Mouse (Mus musculus): ENCODE data around the gene Vipr2. TPM values are rescaled to one million over a fixed set of nuclear protein-coding genes. Genes with fewer than 3 reads are reported as not detected.

Vipr2 gene
- polyA plus RNA-seq, 1 experiment from 2014 or later = 1.2 TPM

DNA sequence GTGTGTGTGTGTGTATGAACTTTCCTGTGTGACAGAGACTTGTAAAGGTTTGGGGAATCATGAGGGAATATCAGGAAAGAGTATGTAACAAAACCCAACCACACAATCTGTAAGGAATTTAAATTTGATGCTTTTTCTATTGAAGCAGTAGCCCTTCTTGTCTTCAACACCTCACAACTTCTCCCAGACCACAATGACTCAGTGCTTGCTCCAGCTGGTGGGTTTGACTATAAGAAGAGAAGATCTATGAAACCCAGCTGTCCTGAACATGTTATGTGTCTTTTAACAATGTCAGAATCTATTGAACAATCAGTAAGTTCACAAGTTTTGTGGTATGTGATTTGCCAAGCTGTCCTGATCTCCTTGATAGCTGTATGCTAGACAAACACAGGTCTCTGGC lies 87.8 kb downstream of the Vipr2 start:
- no peak overlapping the region for H3K4me2 ChIP-seq
- no peak overlapping the region for H3K9ac ChIP-seq
- H3K27ac ChIP-seq (replicated peaks) = no peak overlapping the region
- H3K9me3 ChIP-seq = no peaks in the 10 kb centered on the region
- H3K36me3 ChIP-seq = no peaks in the 10 kb centered on the region
- H3K4me3 ChIP-seq = no peak overlapping the region
- no peaks in the 10 kb centered on the region for H3K27me3 ChIP-seq (replicated peaks)
- H3K4me1 ChIP-seq = no peaks in the 10 kb centered on the region
- no peak for ATAC-seq (ENCODE audit: extremely low read depth, insufficient number of reproducible peaks, low FRiP score, low TSS enrichment)

- 48% methylated on average over 5 of the region's 5 CpGs for WGBS
- Histone ChIP-seq H3K9ac (no peak overlapping the region), H3K27ac (replicated peaks) (no peak overlapping the region), H3K4me3 (no peak overlapping the region), H3K4me1 (no peaks in the 10 kb centered on the region), H3K4me2 (no peak overlapping the region), H3K36me3 (no peaks in the 10 kb centered on the region), H3K27me3 (replicated peaks) (no peaks in the 10 kb centered on the region), H3K9me3 (no peaks in the 10 kb centered on the region)
- ATAC-seq (ENCODE audit: extremely low read depth, insufficient number of reproducible peaks, low FRiP score, low TSS enrichment) = no peak
Measured at GRCm38 (mm10) chr12:116169666-116170065, 92.1 kb downstream of the Vipr2 start.

DNA sequence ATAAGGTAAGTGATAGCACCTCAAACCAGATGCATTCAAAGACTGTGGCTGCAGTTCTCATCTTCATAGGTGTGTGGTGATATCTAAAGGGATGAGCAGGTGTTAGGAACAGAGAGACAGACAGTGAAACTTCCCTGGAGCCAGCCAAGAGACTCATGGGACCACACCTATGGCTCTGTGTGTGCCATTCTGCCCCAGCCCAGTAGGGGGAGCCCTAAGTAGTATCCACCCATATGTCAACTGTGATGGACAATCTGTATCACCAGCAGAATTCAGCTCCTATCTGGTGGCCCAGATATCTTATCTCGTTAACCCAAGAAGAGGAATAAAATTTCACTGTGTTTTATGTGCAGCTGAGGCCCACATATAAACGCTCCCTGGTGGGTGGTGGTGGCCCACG lies 99.4 kb downstream of the Vipr2 start:
- no peak for ATAC-seq (ENCODE audit: extremely low read depth, insufficient number of reproducible peaks, low FRiP score, low TSS enrichment)

DNA sequence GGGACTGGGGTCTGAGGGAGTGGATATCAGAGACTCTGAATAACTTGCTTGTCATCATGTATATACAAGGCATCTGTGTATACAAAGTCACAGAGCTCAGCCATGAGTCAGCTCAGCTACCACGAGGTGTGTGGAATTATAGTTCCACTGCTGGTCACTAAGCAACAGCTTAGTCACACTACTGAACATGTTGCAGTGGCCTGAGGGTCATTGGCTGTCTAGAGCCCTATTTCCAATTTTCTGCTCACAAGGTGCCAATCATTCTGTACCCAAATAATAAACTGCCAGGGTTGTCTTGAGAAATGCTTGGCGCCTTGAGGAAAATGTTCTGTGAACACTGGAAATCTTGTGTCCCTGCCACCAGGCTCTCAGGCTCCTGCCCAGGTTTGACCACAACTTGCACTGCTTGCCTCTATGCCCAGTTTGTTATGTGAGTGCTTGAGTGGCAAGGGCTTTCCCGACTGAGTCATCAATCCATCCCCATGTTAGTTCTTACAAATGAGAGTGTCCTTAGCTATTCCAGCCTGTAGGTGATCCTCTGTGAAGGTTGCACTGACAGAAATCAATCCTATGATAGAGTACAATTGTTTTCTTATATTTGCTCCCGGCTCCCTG lies 104.0 kb downstream of the Vipr2 start:
- ATAC-seq (ENCODE audit: extremely low read depth, insufficient number of reproducible peaks, low FRiP score, low TSS enrichment) = no peak
- no peak overlapping the region for H3K4me3 ChIP-seq
- H3K27me3 ChIP-seq (replicated peaks) = no peaks in the 10 kb centered on the region
- H3K4me2 ChIP-seq = no peak overlapping the region
- no peaks in the 10 kb centered on the region for H3K4me1 ChIP-seq
- no peaks in the 10 kb centered on the region for H3K36me3 ChIP-seq
- no peak overlapping the region for H3K27ac ChIP-seq (replicated peaks)
- H3K9me3 ChIP-seq = peaks cover 3% of the 10 kb centered on the region; the same call in 1 of the 2 replicates
- H3K9ac ChIP-seq = no peak overlapping the region
- 64% methylated on average over 4 of the region's 4 CpGs for WGBS

More for the DNA sequence above, 99.4 kb downstream of the Vipr2 start:
- H3K27me3 ChIP-seq (replicated peaks) = no peaks in the 10 kb centered on the region
- H3K27ac ChIP-seq (replicated peaks) = no peak overlapping the region
- no peak overlapping the region for H3K4me3 ChIP-seq
- no peak overlapping the region for H3K4me2 ChIP-seq
- WGBS = 81% methylated on average over 3 of the region's 3 CpGs
- no peaks in the 10 kb centered on the region for H3K36me3 ChIP-seq
- peaks cover 3% of the 10 kb centered on the region; the same call in 1 of the 2 replicates for H3K9me3 ChIP-seq
- no peak overlapping the region for H3K9ac ChIP-seq
- H3K4me1 ChIP-seq = no peaks in the 10 kb centered on the region

DNA sequence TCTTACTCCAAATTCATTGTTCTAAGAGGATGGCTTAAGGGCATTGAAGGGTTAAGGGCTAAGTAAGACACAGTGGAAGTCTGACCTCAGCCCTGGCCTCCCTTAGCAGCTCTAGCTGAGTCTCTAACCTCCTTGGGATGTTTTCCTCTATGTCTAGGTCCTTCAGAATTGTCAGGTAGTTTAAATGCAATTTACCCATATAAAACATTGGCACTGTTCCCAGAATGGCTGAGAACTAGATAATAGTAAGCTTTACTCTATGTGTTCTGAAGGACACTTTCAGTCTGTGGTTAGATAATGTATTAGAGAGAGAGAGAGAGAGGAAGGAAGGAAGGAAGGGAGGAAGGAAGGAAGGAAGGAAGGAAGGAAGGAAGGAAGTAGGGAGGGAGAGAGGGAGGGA lies 104.8 kb downstream of the Vipr2 start:
- H3K4me1 ChIP-seq = no peaks in the 10 kb centered on the region
- H3K4me3 ChIP-seq = no peak overlapping the region
- no peak for ATAC-seq (ENCODE audit: extremely low read depth, insufficient number of reproducible peaks, low FRiP score, low TSS enrichment)
- H3K36me3 ChIP-seq = no peaks in the 10 kb centered on the region
- H3K4me2 ChIP-seq = no peak overlapping the region
- H3K9me3 ChIP-seq = peaks cover 3% of the 10 kb centered on the region; the same call in 1 of the 2 replicates
- H3K9ac ChIP-seq = no peak overlapping the region
- H3K27ac ChIP-seq (replicated peaks) = no peak overlapping the region
- H3K27me3 ChIP-seq (replicated peaks) = no peaks in the 10 kb centered on the region

DNA sequence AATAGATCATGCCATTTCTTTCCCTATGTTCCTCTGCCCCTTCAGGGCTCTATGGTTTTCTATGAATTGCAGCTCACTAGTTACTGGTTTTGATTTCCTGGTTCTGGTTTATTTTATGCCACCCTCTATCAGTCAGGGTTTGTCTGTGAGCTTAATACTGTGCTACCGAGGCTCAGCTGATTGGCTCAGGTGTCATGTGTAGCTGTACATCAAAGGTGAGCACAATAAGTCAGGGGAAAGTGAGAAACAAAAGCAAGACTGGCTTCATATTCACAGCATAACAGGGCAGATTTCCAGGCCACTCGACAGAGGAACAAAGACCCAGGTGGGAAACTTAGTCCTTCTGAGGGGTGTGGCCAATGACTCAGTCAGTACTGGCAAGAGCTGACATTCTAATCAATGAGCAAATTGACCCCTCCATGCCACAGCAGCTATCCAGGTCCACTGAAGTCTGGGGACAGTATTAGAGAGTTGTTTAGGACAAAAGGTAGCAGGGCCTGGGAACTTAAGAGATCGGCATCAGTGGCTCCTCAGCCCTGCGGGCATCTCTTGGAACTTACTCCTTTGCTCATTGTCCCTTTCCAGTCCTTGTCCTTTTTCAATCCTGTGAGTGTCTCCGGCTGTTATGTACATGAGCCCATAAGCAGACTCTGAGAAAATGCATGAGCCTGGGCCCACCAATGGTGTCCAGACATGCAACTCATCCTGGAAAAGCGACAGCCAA lies 105.8 kb downstream of the Vipr2 start:
- WGBS = 76% methylated on average over 6 of the region's 6 CpGs
- H3K9ac ChIP-seq = no peak overlapping the region
- no peak overlapping the region for H3K4me2 ChIP-seq
- no peak for ATAC-seq (ENCODE audit: extremely low read depth, insufficient number of reproducible peaks, low FRiP score, low TSS enrichment)
- H3K27ac ChIP-seq (replicated peaks) = no peak overlapping the region
- H3K36me3 ChIP-seq = no peaks in the 10 kb centered on the region
- no peaks in the 10 kb centered on the region for H3K27me3 ChIP-seq (replicated peaks)
- H3K4me3 ChIP-seq = no peak overlapping the region
- no peaks in the 10 kb centered on the region for H3K9me3 ChIP-seq
- H3K4me1 ChIP-seq = no peaks in the 10 kb centered on the region

DNA sequence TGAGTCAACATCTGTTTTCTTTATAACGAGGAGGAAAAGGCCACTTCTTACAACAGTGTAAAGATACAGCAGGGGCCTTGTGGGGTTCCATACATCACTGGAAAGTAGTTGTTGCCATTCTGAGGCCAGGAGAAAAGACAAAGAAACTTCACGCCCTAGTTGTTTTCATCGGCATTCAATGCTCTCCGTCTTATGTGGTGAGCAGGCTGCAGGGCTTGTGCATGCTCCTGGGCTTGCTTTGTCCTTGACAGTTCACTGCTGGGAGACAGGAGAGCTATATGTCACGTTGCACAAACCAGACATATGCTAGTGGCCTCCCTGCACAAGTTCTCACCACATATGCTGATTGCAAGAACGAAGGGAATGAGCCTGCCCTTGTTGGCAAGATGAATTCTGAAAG lies 116.4 kb downstream of the Vipr2 start:
- H3K27me3 ChIP-seq (replicated peaks) = no peaks in the 10 kb centered on the region
- no peak overlapping the region for H3K27ac ChIP-seq (replicated peaks)
- H3K4me2 ChIP-seq = no peak overlapping the region
- no peaks in the 10 kb centered on the region for H3K4me1 ChIP-seq
- 64% methylated on average over 6 of the region's 6 CpGs for WGBS
- ATAC-seq (ENCODE audit: extremely low read depth, insufficient number of reproducible peaks, low FRiP score, low TSS enrichment) = no peak
- H3K9me3 ChIP-seq = no peaks in the 10 kb centered on the region
- no peaks in the 10 kb centered on the region for H3K36me3 ChIP-seq
- no peak overlapping the region for H3K9ac ChIP-seq
- H3K4me3 ChIP-seq = no peak overlapping the region

GRCm38 (mm10) chr12:116194641-116195040 lies 117.1 kb downstream of the Vipr2 start:
- no peak for ATAC-seq (ENCODE audit: extremely low read depth, insufficient number of reproducible peaks, low FRiP score, low TSS enrichment)
- Histone ChIP-seq H3K4me1 (no peaks in the 10 kb centered on the region), H3K9me3 (no peaks in the 10 kb centered on the region), H3K36me3 (no peaks in the 10 kb centered on the region), H3K9ac (no peak overlapping the region), H3K4me3 (no peak overlapping the region), H3K27me3 (replicated peaks) (no peaks in the 10 kb centered on the region), H3K27ac (replicated peaks) (no peak overlapping the region), H3K4me2 (no peak overlapping the region)

Small RNA genes within 50 kb of the gene (microRNA-seq; reads per million reads assigned to microRNA genes)
- gene Gm44372 = not detected

Other genes starting within 250 kb of the Vipr2 start
- gene Zfp386, start 30.0 kb upstream of the Vipr2 start, polyA plus RNA-seq (2015; fragmentation: Nextera tagmentation; extraction: Ambion mirVana) = 26.2 and 27.2 TPM in 2 replicates
- 5.3 and 5.7 TPM in 2 replicates for gene Wdr60, start 185.3 kb downstream of the Vipr2 start, polyA plus RNA-seq (2015; fragmentation: Nextera tagmentation; extraction: Ambion mirVana)
- gene Gm11027, start 197.7 kb downstream of the Vipr2 start, polyA plus RNA-seq (2015; fragmentation: Nextera tagmentation; extraction: Ambion mirVana) = not detected in 2 replicates
- gene Esyt2, start 203.5 kb downstream of the Vipr2 start, polyA plus RNA-seq (2015; fragmentation: Nextera tagmentation; extraction: Ambion mirVana) = 9.9 and 10.4 TPM in 2 replicates

Data from heart, embryonic 13.5 days (tissue).